Comparison of ENCODE assay signal across 22 mouse cellular contexts in the genomic region with DNA sequence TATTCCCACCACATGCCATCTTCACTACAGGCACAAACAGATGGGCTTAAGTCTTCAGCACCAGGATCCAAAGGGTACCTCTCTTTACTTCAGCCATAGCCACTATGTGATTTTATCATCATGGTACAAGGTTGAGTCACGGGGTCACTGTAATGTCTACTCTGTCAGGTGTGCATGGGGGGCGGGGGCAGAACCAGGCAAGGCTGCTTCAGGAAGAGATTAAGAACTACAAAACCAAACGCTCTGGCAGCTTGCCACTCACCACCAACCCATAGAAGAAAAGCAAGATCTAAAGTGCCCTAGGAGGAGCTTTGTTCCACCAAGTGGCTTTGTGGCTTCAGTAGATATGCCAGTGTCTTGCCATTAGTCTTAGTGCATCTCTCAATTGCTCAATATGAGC. TPM values are rescaled to one million over a fixed set of nuclear protein-coding genes. Genes with fewer than 3 reads are reported as not detected.
DNase-seq lines count a peak whose midpoint lies in the region; ATAC-seq lines count a peak whose summit lies in the region.
"Had no signal": no experiment of that assay in that cellular context is flagged by ENCODE, and none has a peak within 500 bp of the region (broad histone marks: within the 10 kb centered on the region; RNA-seq: fewer than 3 reads in every experiment).

No protein-coding gene starts in this region.

- H3K9ac ChIP-seq in midbrain, embryonic 11.5 days (ENCODE audit: low read length): no peak overlapping the region
- no peak overlapping the region for H3K9ac ChIP-seq in midbrain, embryonic 15.5 days
- H3K9ac ChIP-seq: embryonic facial prominence, embryonic 12.5 days; hindbrain, embryonic 14.5 days; liver, embryonic 12.5 days; lung, embryonic 14.5 days had no signal

- H3K27me3 ChIP-seq in midbrain, embryonic 11.5 days (ENCODE audit: control insufficient read depth, insufficient read depth, low read length): no peaks in the 10 kb centered on the region
- H3K27me3 ChIP-seq in midbrain, embryonic 15.5 days (replicated peaks): no peaks in the 10 kb centered on the region
- H3K27me3 ChIP-seq: embryonic facial prominence, embryonic 12.5 days had no signal

- no peaks in the 10 kb centered on the region for H3K36me3 ChIP-seq in midbrain, embryonic 11.5 days (ENCODE audit: control insufficient read depth, insufficient read depth, low read length)
- no peaks in the 10 kb centered on the region for H3K36me3 ChIP-seq in midbrain, embryonic 15.5 days (replicated peaks)
- H3K36me3 ChIP-seq: embryonic facial prominence, embryonic 12.5 days; liver, embryonic 12.5 days had no signal

- no peaks in the 10 kb centered on the region for H3K9me3 ChIP-seq in midbrain, embryonic 11.5 days (ENCODE audit: control insufficient read depth, low read length)
- no peaks in the 10 kb centered on the region for H3K9me3 ChIP-seq in midbrain, embryonic 15.5 days
- H3K9me3 ChIP-seq: embryonic facial prominence, embryonic 12.5 days; liver, embryonic 12.5 days had no signal

- H3K4me2 ChIP-seq in midbrain, embryonic 11.5 days: no peak overlapping the region
- no peak overlapping the region for H3K4me2 ChIP-seq in midbrain, embryonic 15.5 days
- H3K4me2 ChIP-seq: embryonic facial prominence, embryonic 12.5 days; hindbrain, embryonic 14.5 days; liver, embryonic 12.5 days; lung, embryonic 14.5 days had no signal

- WGBS in midbrain, embryonic 11.5 days: 88% methylated on average over 3 of the region's 3 CpGs
- 88% methylated on average over 3 of the region's 3 CpGs for WGBS in midbrain, embryonic 15.5 days

- DNase-seq in midbrain, embryonic 11.5 days (ENCODE audit: low spot score, missing footprints): peak; percentile 54
- DNase-seq in CD4-positive, CD25-positive, alpha-beta regulatory T cell, adult 2 months (ENCODE audit: low read depth, low spot score): peak; percentile 85
- DNase-seq in thymus, postnatal 14 days: peak; percentile 32
- no peak for DNase-seq in cerebellum, adult 8-10 months
- DNase-seq in kidney, adult 18-20 months: no peak
- DNase-seq: adrenal gland, adult 8-10 months; B cell, adult 2 months; cerebellum, adult 11 months; cerebellum, postnatal 36 days; kidney, adult 2 months; kidney, postnatal 14 days; lung, embryonic 14.5 days; right cerebral cortex, postnatal 14 days had no signal

- H3K4me3 ChIP-seq in midbrain, embryonic 11.5 days (ENCODE audit: low read depth, low read length): no peak overlapping the region
- no peak overlapping the region for H3K4me3 ChIP-seq in midbrain, embryonic 15.5 days
- H3K4me3 ChIP-seq: embryonic facial prominence, embryonic 12.5 days; liver, embryonic 12.5 days had no signal

- peaks cover 5% of the 10 kb centered on the region for H3K4me1 ChIP-seq in midbrain, embryonic 11.5 days (ENCODE audit: control insufficient read depth, insufficient read depth, low read length)
- peaks cover 17% of the 10 kb centered on the region for H3K4me1 ChIP-seq in midbrain, embryonic 15.5 days

- no peak for ATAC-seq in midbrain, embryonic 11.5 days (ENCODE audit: low FRiP score)
- ATAC-seq in midbrain, embryonic 15.5 days (replicated peaks): no peak
- ATAC-seq in hematopoietic stem cell, adult 5-6 weeks (replicated peaks in 1 of 2; ENCODE audit: insufficient read depth in 1 of 2, low FRiP score in 2 of 2, low TSS enrichment in 1 of 2, low read depth in 1 of 2, poor library complexity in 2 of 2, severe bottlenecking in 2 of 2): peak; percentile 29 to 59; a peak in 3 of 4 replicates
- no peak for ATAC-seq in megakaryocyte-erythroid progenitor cell, adult 5-6 weeks (replicated peaks; ENCODE audit: low FRiP score, low TSS enrichment, poor library complexity, severe bottlenecking)
- ATAC-seq: forebrain, embryonic 16.5 days; liver, embryonic 12.5 days had no signal

- H3K27ac ChIP-seq in midbrain, embryonic 11.5 days (ENCODE audit: low read depth, low read length): no peak overlapping the region
- no peak overlapping the region for H3K27ac ChIP-seq in midbrain, embryonic 15.5 days
- H3K27ac ChIP-seq: embryonic facial prominence, embryonic 12.5 days; hindbrain, embryonic 14.5 days; liver, embryonic 12.5 days had no signal

RNA-seq across cellular contexts. Expression of a gene that starts 44.3 kb away (rescaled TPM):
- polyA plus RNA-seq in midbrain, embryonic 11.5 days (2014; fragmentation: Nextera tagmentation; extraction: Ambion mirVana): not detected in 2 replicates
- polyA plus RNA-seq in midbrain, embryonic 15.5 days (2015; fragmentation: Nextera tagmentation; extraction: Ambion mirVana): 0.19 and 0.32 TPM in 2 replicates
- total RNA-seq in hematopoietic stem cell, adult 5-6 weeks (2017): not detected in 2 replicates
- total RNA-seq in megakaryocyte-erythroid progenitor cell, adult 5-6 weeks (2014; fragmentation: Nextera tagmentation): not detected in 2 replicates
- not detected in 2 replicates for total RNA-seq in megakaryocyte-erythroid progenitor cell, adult 5-6 weeks (2017)
- total RNA-seq: ES-E14 had no signal
- polyA plus RNA-seq: embryonic facial prominence, embryonic 12.5 days; kidney, adult 2 months; limb, embryonic 11.5 days; liver, embryonic 12.5 days; lung, embryonic 14.5 days had no signal

Comparison
In these comparisons a context has a peak if more than half of its experiments do, and no peak if none do; other contexts are left out.
1. ATAC-seq: peak in hematopoietic stem cell, adult 5-6 weeks (2 of 2); none in midbrain, embryonic 11.5 days (single experiment), midbrain, embryonic 15.5 days (single experiment) and megakaryocyte-erythroid progenitor cell, adult 5-6 weeks (single experiment).
2. DNase-seq: peak in midbrain, embryonic 11.5 days (single experiment), CD4-positive, CD25-positive, alpha-beta regulatory T cell, adult 2 months (single experiment) and thymus, postnatal 14 days (single experiment); none in cerebellum, adult 8-10 months (single experiment) and kidney, adult 18-20 months (single experiment).